Mouse (Mus musculus): ENCODE data around the gene Rbm8a.

Rbm8a gene

DNA sequence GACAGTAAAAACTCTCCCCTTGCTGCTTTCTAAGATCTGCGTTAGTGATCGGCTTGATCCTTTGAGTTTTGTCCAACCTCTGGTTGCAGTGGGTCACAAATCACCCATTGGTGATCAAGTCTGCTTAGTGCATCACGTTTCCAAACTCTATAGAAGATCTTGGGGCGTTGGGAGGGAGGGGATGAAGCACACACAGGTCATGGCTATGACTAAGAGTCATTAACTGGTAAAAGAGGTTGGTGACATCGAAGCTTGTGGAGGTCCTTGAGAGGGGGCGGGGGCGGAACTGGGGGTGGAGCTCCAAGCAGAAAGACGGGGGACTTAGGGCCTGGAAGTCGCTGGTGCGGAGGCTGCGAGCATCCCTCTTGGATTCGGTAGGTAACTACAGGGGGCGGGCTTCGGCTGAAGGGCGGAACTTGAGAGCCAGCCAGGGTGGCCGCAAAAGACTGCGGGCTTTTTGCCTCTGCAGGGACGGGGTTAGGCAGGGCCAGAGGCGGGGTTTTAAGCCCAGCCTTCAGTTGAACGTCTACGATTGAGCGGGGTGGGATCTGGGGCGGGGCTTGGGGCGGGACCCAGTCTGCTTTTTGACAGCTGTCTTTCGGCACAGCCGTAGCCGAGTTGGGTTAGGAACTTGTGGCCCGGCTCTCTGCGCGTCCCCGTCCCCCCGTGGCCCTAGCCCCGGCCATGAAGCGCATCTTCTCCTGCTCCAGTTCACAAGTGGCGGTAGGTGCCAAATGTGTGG is 40.2 kb downstream of the Rbm8a start, which contains the start of gene Ankrd35:
Gene Ankrd35 (plus strand): TSS at position 405 of the 742 bp plus-strand sequence.
- DNase-seq (ENCODE audit: low read depth, low spot score): peak; percentile 89

DNA sequence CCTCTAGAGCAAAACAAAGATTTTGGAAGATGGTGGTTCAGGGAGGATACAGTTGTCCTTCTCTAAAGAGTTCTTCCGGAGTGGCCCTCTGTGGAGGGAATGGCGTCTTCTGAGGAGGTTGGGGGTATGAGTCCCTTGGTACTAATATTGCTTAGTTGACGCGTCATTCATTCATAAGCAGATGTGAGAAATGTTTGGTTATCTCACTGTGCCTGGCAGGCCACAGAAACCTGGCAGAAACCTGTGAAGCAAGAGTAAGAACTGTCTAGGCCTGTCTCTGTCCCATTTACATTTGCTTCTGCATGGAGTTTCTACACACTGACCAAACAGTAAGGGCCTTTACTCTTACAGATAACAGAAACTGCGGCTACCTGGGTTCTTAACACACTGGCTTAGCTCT is 41.8 kb downstream of the Rbm8a start:
- no peak for DNase-seq (ENCODE audit: low read depth, low spot score)

DNA sequence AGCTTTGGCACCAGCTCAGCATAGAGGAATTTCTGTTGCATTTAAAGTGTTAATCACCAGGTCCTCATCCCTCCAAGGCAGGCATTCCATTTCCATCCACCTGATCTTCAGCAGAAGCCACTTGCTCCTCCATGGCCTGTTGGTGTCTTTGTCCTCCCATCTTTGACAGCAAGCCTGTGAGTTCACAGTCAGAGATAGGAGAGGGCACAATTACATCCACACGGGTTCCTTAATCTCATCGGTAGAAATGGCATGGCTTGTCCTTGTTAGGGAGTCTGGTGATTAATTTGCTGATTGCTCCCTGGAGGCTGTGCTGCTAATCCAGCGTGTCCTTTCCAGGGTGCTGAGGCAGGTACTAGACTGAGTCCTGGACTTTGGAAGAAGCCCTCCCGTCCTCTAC is 43.8 kb downstream of the Rbm8a start:
- DNase-seq (ENCODE audit: low read depth, low spot score): no peak

DNA sequence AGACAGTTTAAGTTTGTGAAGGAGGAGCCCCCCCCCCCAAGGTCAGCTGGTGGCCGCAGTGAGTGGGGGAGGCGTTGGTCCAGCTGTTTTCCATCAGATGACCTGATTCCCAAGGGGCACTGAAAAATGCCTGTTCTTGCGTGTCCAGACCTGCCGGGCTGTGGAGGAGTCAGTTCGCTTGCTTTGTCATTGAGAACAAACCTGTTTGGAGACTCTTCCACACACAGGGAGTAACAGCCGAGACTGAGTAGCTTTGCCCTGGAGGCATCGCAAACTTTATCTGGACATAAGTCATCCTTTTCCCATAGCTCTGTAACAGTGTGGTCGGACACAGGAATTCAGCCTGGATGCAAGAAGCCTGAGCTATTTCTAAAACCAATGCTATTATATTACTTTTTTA is 44.7 kb downstream of the Rbm8a start:
- no peak for DNase-seq (ENCODE audit: low read depth, low spot score)

DNA sequence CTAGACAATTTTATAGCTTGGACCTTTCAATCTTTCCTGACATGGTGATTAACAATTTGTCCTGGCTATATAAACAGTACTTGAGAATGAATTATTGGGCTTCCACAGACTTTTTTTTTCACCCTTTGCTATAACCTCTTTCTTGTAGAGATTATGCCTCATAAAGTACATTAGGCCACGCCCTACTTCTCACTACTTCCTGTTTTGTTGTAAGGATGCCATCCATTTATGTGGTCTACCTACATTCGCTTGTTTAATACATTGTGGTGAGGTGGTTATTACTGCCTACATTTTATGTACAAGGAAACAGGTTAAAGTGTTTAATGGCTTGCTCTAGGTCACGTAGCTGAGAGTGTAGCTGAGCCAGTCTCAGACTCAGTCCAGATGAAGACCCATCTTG is 45.4 kb downstream of the Rbm8a start:
- no peak for DNase-seq (ENCODE audit: low read depth, low spot score)

DNA sequence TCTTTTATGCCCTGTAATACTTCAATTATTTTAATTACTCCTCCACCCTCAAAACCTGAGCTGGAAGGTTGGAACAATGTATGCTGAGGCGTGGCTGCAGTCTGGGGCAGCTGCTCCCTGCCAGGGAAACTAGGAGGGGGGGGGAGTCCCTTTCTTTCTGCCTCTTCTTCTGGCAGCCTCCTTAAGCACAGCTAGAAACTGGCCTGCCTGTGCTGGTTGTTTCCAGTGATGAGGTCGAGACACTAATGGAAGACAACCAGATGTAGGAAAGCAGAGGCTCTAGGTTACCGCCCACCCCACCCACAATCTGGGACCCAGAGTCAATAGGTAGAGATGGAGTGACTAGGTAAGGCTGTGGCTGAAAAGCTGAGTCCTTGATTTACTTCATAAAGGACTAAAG is 46.0 kb downstream of the Rbm8a start:
- peak; percentile 83 for DNase-seq (ENCODE audit: low read depth, low spot score)

DNA sequence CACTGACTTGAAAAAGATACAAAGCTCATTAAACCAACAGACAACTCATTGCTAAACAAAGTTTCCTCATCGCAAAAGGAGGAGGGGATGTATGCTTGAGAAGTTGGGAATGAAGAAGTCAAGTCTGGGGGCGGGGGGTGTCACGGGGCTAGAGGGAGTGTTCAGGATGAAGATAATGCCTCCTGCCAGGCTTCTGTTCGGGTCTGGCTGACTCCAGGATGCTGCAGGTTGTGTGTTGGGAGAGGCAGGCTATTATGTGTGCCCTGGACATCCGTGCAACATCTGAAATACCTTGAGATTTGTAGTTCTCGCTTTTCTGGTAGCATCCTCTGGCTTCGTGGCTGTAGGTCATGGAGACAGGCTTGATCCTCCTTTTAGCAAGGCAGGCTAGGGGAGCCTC is 48.7 kb downstream of the Rbm8a start:
- DNase-seq (ENCODE audit: low read depth, low spot score): no peak

DNA sequence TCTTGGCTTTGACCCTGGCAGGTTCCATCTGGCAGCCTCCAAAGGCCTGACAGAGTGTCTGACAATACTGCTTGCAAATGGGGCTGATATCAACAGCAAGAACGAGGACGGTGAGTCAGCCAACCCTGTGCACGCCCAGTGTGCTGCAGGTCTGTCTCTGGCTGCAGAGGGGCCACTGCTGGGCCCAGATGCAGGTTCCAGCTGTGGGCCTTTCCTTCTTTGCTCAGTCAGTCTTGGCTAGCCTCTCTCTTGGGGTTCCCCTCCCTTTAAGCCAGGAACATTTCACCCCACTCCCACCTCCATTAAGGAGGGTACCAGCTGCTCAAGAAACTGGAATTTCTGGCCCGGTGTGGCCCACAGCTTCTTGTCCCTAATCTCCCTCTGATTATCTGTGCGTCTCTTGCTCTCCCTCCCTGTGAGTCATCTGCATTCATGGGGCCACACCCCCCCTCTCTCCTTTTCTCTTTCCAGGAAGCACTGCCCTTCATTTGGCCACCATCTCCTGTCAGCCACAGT is 49.5 kb downstream of the Rbm8a start:
- no peak for DNase-seq (ENCODE audit: low read depth, low spot score)

DNA sequence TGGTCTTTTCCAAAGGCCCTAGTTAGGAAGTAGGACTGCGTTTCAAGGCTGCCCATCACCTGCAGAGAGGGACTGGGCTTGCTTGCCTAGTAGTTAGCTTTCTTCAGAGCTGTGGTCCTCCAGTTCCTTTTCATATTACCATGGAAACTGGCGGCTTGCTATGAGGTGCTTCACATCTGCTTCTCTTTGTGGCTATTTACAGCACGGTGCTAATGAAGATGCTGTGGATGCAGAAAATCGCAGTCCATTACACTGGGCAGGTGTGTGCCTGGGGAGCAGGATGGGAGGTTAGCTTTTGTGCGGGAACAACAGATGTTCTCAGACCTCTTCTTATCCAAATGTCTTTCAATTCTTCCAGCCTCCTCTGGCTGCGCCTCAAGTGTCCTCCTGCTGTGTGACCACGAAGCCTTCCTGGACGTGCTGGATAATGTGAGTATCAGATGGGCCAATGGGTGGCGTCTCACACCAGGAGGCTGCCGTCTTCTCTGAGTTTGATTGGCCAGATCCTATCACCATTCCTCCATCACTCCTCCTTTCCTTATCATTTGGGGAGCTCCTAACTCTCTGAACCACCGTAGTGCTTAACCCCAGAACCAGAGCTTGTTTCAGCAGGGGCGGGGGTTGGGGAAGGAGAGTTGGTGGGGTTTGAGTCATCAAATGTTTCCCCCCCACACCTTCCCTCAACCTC is 50.7 kb downstream of the Rbm8a start:
- no peak for DNase-seq (ENCODE audit: low read depth, low spot score)

Measured in WW6 (cell line).